Mouse (Mus musculus): ENCODE data around the gene Ppm1d. TPM values are rescaled to one million over a fixed set of nuclear protein-coding genes. Genes with fewer than 3 reads are reported as not detected.
A peak's percentile ranks its signal among the peaks of the same experiment; 100 is the strongest.

Ppm1d gene
- polyA plus RNA-seq, 1 experiment from 2014 or later: 27.2 TPM

DNA sequence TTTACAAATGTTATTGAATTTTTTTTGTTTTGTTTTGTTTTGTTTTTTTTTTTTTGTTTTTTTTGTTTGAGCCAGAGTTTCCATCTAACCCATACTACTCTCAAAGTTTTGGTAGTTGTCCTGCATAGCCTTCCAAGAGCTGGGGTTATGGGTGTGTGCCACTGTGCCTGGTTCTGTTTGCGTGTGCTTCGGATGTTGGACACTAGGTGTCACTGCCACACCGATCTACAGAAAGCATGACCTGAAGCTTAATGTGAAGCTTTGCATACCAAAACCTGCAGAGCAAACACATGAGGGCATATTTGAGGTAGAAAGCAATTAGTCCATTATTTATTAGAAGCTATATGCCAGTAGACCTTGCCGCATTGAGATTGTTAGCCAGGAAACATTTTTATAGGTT lies 71.0 kb downstream of the Ppm1d start:
- H3K9ac ChIP-seq (replicated peaks): no peak overlapping the region
- no peak overlapping the region for H3K27ac ChIP-seq
- WGBS: 6% methylated on average over 4 of the region's 4 CpGs
- no peaks in the 10 kb centered on the region for H3K27me3 ChIP-seq
- H3K4me3 ChIP-seq (replicated peaks): no peak overlapping the region
- no peaks in the 10 kb centered on the region for H3K4me1 ChIP-seq (replicated peaks)
- H3K4me2 ChIP-seq: no peak overlapping the region
- no peaks in the 10 kb centered on the region for H3K9me3 ChIP-seq
- H3K36me3 ChIP-seq: peaks cover 3% of the 10 kb centered on the region; the same call in 1 of the 2 replicates
- 0 out of 2 replicates have a peak, but pooled peaks have one; percentile 71 for ATAC-seq (ENCODE audit: insufficient number of reproducible peaks, insufficient read depth, low FRiP score, low TSS enrichment, low read depth)

DNA sequence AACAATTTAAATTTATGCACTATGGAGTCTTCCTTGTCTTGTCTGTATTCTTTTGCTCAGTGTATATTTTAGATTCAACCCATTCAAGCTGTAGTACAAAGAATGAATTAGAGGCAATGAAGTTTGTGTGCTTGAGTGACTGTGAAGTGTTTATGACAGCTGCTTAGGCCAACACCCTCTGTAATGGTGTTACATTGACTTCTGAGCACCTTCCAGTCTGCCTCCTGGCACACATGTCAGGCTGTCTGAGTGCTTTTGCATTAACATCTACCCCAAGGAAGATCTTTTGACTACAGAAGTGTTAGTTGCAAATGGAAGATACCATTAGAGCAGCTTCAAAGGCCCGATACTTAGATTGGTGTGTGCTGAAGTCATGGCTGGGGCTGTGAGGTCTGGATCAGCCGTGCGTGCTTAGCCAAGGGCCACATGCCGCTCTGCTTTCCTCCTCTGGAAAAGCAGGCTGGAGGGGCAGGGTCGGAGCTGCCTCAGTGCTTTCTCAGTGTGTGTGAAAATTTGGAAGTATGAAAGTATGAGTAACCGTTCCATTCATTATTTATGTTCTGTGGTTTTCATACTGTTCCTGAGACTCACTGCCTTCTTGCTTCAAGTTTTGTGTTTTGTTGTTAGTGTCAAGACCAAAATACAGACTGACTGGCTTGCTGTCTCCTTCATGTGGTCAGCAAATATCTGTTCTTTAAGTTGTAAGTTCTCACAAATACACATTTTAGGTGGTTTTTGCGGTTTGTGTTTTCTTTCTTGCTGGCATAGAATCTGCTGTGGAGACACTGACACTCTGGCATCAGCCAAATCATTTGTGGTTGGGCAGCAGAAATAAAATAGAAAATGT lies 73.2 kb downstream of the Ppm1d start:
- H3K9ac ChIP-seq (replicated peaks): no peak overlapping the region
- no peaks in the 10 kb centered on the region for H3K27me3 ChIP-seq
- H3K4me1 ChIP-seq (replicated peaks): no peaks in the 10 kb centered on the region
- H3K4me3 ChIP-seq (replicated peaks): no peak overlapping the region
- no peaks in the 10 kb centered on the region for H3K9me3 ChIP-seq
- WGBS: 67% methylated on average over 7 of the region's 7 CpGs
- H3K27ac ChIP-seq: no peak overlapping the region
- no peaks in the 10 kb centered on the region for H3K36me3 ChIP-seq
- no peak for ATAC-seq (ENCODE audit: insufficient number of reproducible peaks, insufficient read depth, low FRiP score, low TSS enrichment, low read depth)
- H3K4me2 ChIP-seq: no peak overlapping the region

DNA sequence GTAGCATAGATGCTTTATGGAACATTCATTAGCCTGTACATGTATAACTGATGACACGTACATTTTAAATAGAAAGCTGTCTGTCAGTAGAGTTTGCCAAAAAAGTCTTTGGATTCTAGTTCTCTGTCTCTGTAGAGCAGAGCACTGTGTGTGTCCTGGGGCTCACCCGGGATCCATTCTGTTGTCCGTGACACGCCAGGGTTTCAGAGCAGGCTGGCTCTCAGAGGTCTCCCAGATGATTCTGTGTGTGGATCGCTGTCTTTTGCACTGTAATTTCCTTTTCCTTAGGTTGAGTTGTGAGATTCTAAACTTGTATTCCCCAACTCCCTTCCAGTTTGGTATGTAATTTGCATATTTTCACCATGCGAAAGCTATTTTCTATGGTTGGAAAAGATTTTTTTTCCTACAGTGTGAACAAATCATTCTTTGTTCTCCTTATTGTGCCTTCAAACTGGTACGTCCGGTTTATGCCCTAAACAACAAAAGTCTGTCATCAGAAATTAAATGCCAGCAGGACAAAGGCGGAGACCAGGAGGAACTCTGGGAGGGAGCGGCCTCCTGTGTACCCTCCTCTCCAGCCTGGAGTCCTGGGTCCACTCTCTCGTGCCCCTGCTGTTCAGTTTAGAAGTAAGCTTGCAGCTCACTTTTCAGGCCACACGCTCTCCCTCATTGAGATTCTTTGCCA lies 81.3 kb downstream of the Ppm1d start:
- Histone ChIP-seq H3K9ac (replicated peaks) (no peak overlapping the region), H3K27me3 (no peaks in the 10 kb centered on the region), H3K4me3 (replicated peaks) (no peak overlapping the region), H3K27ac (peak overlapping the region; percentile 37; the same call in 1 of the 2 replicates), H3K4me2 (no peak overlapping the region), H3K4me1 (replicated peaks) (peaks cover 14% of the 10 kb centered on the region), H3K36me3 (no peaks in the 10 kb centered on the region), H3K9me3 (no peaks in the 10 kb centered on the region)
- ATAC-seq (ENCODE audit: insufficient number of reproducible peaks, insufficient read depth, low FRiP score, low TSS enrichment, low read depth): no peak
- 70% methylated on average over 12 of the region's 12 CpGs for WGBS

DNA sequence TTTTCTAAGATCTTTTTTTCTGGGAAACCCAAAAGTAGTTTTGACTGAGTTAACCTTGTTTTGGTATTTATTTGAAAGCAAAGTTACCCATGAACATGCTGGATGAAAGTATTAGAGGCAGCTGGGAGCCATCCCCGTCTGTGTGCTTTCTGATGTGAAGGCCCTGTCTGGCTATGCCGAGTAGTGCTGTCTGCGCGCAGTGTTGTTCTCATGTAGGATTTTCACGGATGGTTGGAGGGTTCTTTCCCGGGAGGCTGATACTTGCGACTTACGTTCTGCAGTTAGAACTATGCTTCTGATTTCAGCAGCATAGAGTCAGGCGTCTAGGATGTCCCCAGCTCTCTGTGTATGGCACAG lies 81.8 kb downstream of the Ppm1d start:
- WGBS: 72% methylated on average over 9 of the region's 9 CpGs
- Histone ChIP-seq H3K4me3 (replicated peaks) (no peak overlapping the region), H3K9me3 (no peaks in the 10 kb centered on the region), H3K27ac (peak overlapping the region; percentile 37; the same call in 1 of the 2 replicates), H3K36me3 (no peaks in the 10 kb centered on the region), H3K4me1 (replicated peaks) (peaks cover 14% of the 10 kb centered on the region), H3K27me3 (no peaks in the 10 kb centered on the region), H3K4me2 (no peak overlapping the region), H3K9ac (replicated peaks) (no peak overlapping the region; the same call in 1 of the 2 replicates)
- ATAC-seq (ENCODE audit: insufficient number of reproducible peaks, insufficient read depth, low FRiP score, low TSS enrichment, low read depth): no peak

DNA sequence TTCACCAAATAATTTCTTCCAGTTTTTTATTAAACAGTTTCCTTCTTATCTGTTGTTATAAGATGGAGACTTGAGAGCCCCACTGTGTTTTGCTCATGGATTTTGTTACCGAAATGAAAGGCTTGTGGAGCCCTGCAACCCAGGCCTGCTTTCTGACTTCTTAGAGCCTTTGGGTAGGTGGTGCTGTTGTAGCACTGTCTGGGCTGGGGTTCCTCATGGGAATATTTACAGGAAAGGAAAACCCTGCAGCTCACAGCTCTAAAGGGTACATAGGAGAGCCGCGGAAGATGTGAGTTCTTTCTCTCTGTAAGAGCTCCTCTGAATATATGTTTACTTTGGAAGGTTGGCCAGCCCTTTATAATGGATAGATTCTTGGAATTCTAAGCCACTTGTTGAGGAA lies 82.9 kb downstream of the Ppm1d start:
- Histone ChIP-seq H3K4me2 (no peak overlapping the region), H3K4me3 (replicated peaks) (no peak overlapping the region), H3K27me3 (no peaks in the 10 kb centered on the region), H3K9me3 (no peaks in the 10 kb centered on the region), H3K9ac (replicated peaks) (no peak overlapping the region), H3K36me3 (no peaks in the 10 kb centered on the region), H3K27ac (no peak overlapping the region), H3K4me1 (replicated peaks) (peaks cover 14% of the 10 kb centered on the region)
- no peak for ATAC-seq (ENCODE audit: insufficient number of reproducible peaks, insufficient read depth, low FRiP score, low TSS enrichment, low read depth)
- WGBS: 66% methylated on average over 3 of the region's 3 CpGs

DNA sequence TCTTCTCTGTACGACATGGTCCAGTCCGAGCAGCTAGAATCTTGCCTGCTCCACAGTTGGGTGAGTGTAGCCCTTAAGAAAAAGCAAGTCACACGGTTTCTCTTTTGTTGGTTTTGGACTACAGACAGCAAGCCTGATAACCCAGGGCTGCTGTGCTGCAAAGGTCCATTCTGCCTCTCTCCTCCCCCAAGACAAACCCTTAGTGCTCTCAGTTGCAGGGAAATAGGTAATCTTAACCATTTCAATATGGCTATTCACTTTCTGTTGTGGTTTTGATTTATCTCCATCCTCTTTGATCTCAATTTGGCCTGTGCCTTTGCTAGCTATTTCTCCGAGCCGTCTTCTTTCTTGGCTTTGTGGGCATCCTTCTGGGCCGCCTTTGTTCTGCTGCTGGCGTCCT lies 84.3 kb downstream of the Ppm1d start:
- Histone ChIP-seq H3K4me2 (no peak overlapping the region), H3K27me3 (no peaks in the 10 kb centered on the region)
- 40% methylated on average over 7 of the region's 7 CpGs for WGBS

More for the DNA sequence above, 84.3 kb downstream of the Ppm1d start:
- H3K4me3 ChIP-seq (replicated peaks): no peak overlapping the region
- peaks cover 14% of the 10 kb centered on the region for H3K4me1 ChIP-seq (replicated peaks)
- no peak for ATAC-seq (ENCODE audit: insufficient number of reproducible peaks, insufficient read depth, low FRiP score, low TSS enrichment, low read depth)
- H3K36me3 ChIP-seq: no peaks in the 10 kb centered on the region
- 0 out of 2 replicates have a peak overlapping the region, but pooled peaks have one; percentile 50 for H3K27ac ChIP-seq
- H3K9ac ChIP-seq (replicated peaks): no peak overlapping the region
- no peaks in the 10 kb centered on the region for H3K9me3 ChIP-seq

Other genes with a start within 250 kb of the Ppm1d start
- 5.0 and 5.2 TPM in 2 replicates for gene Usp32, start 171.1 kb upstream of the Ppm1d start, polyA plus RNA-seq (2016; fragmentation: Nextera tagmentation; extraction: Ambion mirVana)
- gene 1700125H20Rik, start 140.8 kb upstream of the Ppm1d start, polyA plus RNA-seq (2016; fragmentation: Nextera tagmentation; extraction: Ambion mirVana): 0.43 TPM in 1 of 2 replicates, not detected in the other
- 44.6 and 45.7 TPM in 2 replicates for gene Appbp2, start 76.1 kb upstream of the Ppm1d start, polyA plus RNA-seq (2016; fragmentation: Nextera tagmentation; extraction: Ambion mirVana)
- gene Bcas3, start 41.9 kb downstream of the Ppm1d start, polyA plus RNA-seq (2016; fragmentation: Nextera tagmentation; extraction: Ambion mirVana): 29.7 and 33.5 TPM in 2 replicates

All from limb, embryonic 12.5 days (tissue).